Mouse (Mus musculus) forebrain, postnatal 0 days (tissue): ENCODE measurements around the gene Gpatch2. TPM values are rescaled to one million over a fixed set of nuclear protein-coding genes. Genes with fewer than 3 reads are reported as not detected.

Source experiments
- ATAC-seq: fragments of 200-750 bp; cut with Nextera tagmentation; 2 replicates; pipeline ENCODE4 v1.8.0; 2017; ENCODE audit warnings: mild to moderate bottlenecking, moderate library complexity
- DNase-seq: peaks from one replicate; pipeline ENCODE4 v3.0.0-alpha.2; 2015
- H3K27ac ChIP-seq: fragments of 300-500 bp; sonication (generic); 2 replicates; pipeline ENCODE4 v1.5.1; 2014; ENCODE audit warnings: low read depth, mild to moderate bottlenecking, antibody characterized with exemption, low read length, moderate library complexity, mixed read lengths
- H3K27me3 ChIP-seq: fragments of 300-500 bp; sonication (generic); 2 replicates; pipeline ENCODE4 v1.6.1; 2014; ENCODE audit warnings: mild to moderate bottlenecking, low read length, mixed read lengths; ENCODE audit not compliant: insufficient read depth
- H3K36me3 ChIP-seq: fragments of 300-500 bp; sonication (generic); 2 replicates; pipeline ENCODE4 v1.6.1; 2014; ENCODE audit warnings: mild to moderate bottlenecking, moderate library complexity; ENCODE audit not compliant: insufficient read depth
- H3K4me1 ChIP-seq: fragments of 300-500 bp; sonication (generic); 2 replicates; pipeline ENCODE4 v1.6.1; 2014; ENCODE audit warnings: antibody characterized with exemption; ENCODE audit not compliant: insufficient read depth
- H3K4me2 ChIP-seq: fragments of 300-500 bp; sonication (generic); 2 replicates; pipeline ENCODE4 v1.6.1; 2014; ENCODE audit warnings: low read depth, mild to moderate bottlenecking, moderate library complexity
- H3K4me3 ChIP-seq: fragments of 300-500 bp; sonication (generic); 2 replicates; pipeline ENCODE4 v1.5.1; 2014; ENCODE audit warnings: low read depth, low read length, mixed read lengths
- H3K9ac ChIP-seq: fragments of 300-500 bp; sonication (generic); 2 replicates; pipeline ENCODE4 v1.6.1; 2014; ENCODE audit warnings: mild to moderate bottlenecking
- H3K9me3 ChIP-seq: fragments of 300-500 bp; sonication (generic); 2 replicates; pipeline ENCODE4 v1.6.1; 2016; ENCODE audit warnings: low read length
- CTCF ChIP-seq: sonication (generic); IDR thresholded peaks from 2 replicates; pipeline ENCODE4 v1.5.1; 2016; ENCODE audit warnings: antibody characterized with exemption, control low read depth, low read depth
- WGBS: fragments of 180-500 bp; shearing (Covaris S2); extraction: QIAGEN DNeasy Blood & Tissue Kit; methylation state at CpG from one replicate; pipeline ENCODE4 v1.1.7; 2014; 5-methylcytosine and 5-hydroxymethylcytosine counted together
- polyA plus RNA-seq: library from polyadenylated mRNA; unstranded; fragments of >200 nt; fragmentation: Nextera tagmentation; extraction: Ambion mirVana; gene quantifications from 2 replicates; pipeline ENCODE4 v1.2.1, GENCODE M21; 2015
- total RNA-seq: library from RNA; depleted of rRNA; stranded (reverse); fragments of >200 nt; gene quantifications from 2 replicates; pipeline ENCODE4 v1.2.3, GENCODE M21; 2014

The Gpatch2 gene
- total and polyA plus RNA-seq, 2 experiments from 2014 or later, result 9.2 to 22.8 TPM

DNA sequence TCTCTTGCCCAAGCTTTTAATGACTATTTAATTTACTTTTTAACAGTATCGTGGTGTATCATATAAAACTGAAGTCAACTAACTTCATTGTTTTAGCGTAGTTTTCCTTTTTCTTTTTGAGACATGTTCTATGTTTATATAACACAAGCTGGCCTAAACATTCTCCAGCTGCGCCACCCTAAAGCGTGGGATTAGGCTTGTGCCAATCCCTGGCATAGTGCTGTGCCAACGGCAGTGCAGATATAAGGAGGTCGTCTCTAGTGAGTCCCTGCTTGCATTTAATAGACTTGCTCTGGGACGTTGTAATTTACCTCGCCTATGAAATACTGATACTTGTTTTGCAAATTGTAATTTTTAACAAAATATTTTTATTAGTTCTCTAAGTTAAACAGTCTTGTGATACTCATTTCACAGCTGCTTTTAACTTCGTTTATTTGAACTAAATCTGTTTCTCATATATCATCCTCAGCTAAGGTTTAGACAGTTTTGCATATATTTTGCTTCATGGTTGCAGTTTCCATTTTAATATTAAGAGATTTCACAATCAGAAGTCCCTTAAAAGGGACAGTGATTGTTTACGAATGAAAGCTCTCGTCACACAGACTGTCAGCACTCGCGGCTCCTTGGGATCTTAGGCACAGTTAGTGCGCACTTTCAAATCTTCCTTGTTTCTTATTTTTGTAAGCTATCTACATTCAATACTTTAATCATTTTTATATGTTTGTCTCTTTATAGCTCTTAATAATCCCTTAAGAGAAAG, 17.1 kb downstream of the Gpatch2 start:
- Histone ChIP-seq H3K27me3 (no peaks in the 10 kb centered on the region), H3K9me3 (no peaks in the 10 kb centered on the region), H3K27ac (no peak overlapping the region), H3K4me3 (no peak overlapping the region), H3K4me2 (no peak overlapping the region), H3K36me3 (peaks cover 6% of the 10 kb centered on the region; the same call in 1 of the 2 replicates), H3K4me1 (no peaks in the 10 kb centered on the region), H3K9ac (no peak overlapping the region)
- ATAC-seq, result no peak
- no peak for TF ChIP-seq CTCF
- 81% methylated on average over 14 of the region's 14 CpGs for WGBS
- DNase-seq, result no peak

DNA sequence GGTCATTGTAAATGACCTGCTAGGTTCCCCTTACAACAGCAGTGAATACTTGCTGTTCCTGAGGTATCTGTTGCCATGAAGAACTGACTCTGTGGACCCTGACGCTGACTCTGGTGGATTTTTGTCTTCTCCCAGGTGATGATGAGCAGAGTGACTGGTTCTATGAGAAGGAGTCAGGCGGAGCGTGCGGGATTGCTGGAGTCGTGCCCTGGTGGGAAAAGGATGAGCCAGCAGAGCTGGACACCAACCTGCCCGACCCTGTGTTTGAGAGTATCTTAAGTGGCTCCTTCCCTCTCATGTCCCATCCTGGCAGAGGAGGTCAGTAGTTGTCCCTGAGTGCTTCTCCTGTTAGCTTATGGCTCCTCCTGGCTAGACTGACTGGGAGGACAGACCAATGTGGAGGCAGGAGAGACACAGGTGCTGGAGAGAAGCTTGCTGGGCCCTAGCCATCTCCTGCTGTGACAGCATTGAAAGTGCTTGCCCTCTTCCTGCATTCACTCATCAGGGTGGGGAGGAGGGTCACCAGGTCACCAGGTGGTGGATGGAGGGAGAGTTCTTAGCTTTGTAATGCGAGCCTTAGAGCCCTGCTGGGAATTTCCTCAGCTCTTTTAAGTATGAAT, 17.8 kb downstream of the Gpatch2 start:
- Histone ChIP-seq H3K9ac (no peak overlapping the region), H3K4me3 (no peak overlapping the region), H3K27ac (no peak overlapping the region), H3K4me2 (no peak overlapping the region), H3K9me3 (no peaks in the 10 kb centered on the region), H3K4me1 (no peaks in the 10 kb centered on the region), H3K27me3 (no peaks in the 10 kb centered on the region), H3K36me3 (peaks cover 6% of the 10 kb centered on the region; the same call in 1 of the 2 replicates)
- WGBS, result 78% methylated on average over 7 of the region's 7 CpGs
- ATAC-seq, result no peak
- no peak for DNase-seq
- no peak for TF ChIP-seq CTCF

DNA sequence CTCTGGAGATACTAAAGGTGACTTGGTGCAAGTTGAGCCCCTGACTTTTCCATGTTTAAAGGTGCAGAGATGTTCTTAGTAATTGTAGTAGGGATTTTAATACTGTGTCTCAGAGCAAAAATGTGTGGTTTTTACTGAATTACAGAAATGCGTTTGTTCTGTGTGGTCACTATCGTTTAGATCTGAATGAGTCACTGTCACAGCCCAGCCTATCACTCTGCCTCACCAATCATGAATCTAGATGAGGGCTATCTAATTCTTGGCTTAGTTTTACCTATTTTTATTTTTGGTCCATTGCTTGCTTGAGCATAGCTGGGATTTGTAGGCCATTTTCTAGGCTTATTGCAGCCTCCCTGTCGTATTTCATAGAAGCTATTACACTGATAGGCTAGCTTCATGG, 19.9 kb downstream of the Gpatch2 start:
- no peak for TF ChIP-seq CTCF
- H3K27me3 ChIP-seq, result no peaks in the 10 kb centered on the region
- H3K36me3 ChIP-seq, result peaks cover 6% of the 10 kb centered on the region; the same call in 1 of the 2 replicates
- H3K4me3 ChIP-seq, result no peak overlapping the region
- WGBS, result 95% methylated on average over 3 of the region's 3 CpGs
- ATAC-seq, result no peak
- no peak overlapping the region for H3K4me2 ChIP-seq
- H3K27ac ChIP-seq, result no peak overlapping the region
- no peaks in the 10 kb centered on the region for H3K9me3 ChIP-seq
- DNase-seq, result no peak
- H3K9ac ChIP-seq, result no peak overlapping the region
- H3K4me1 ChIP-seq, result no peaks in the 10 kb centered on the region

DNA sequence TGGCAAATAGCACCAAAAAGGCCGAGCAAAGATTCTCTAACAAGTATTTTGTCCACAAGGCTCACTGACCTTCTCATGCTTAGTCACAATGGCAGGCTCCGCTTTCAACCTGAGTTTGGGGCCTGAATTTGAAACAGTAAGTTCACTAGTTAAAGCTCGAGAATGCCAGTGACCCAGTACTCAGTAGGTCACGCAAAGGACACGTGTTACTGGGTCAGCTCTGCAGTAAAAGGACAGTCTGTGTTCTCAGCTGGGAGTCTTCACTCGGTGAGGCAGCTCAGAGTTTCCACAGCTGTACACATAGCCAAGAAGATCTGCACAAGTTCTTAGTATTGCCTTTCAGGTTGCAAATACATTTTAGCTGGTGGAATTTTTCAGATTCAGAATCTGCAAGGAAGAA, 21.0 kb downstream of the Gpatch2 start:
- no peak for DNase-seq
- Histone ChIP-seq H3K27me3 (no peaks in the 10 kb centered on the region), H3K9ac (no peak overlapping the region), H3K4me1 (no peaks in the 10 kb centered on the region), H3K4me2 (no peak overlapping the region), H3K4me3 (no peak overlapping the region), H3K36me3 (peaks cover 6% of the 10 kb centered on the region; the same call in 1 of the 2 replicates), H3K9me3 (no peaks in the 10 kb centered on the region), H3K27ac (no peak overlapping the region)
- no peak for TF ChIP-seq CTCF
- no peak for ATAC-seq
- 90% methylated on average over 6 of the region's 6 CpGs for WGBS

DNA sequence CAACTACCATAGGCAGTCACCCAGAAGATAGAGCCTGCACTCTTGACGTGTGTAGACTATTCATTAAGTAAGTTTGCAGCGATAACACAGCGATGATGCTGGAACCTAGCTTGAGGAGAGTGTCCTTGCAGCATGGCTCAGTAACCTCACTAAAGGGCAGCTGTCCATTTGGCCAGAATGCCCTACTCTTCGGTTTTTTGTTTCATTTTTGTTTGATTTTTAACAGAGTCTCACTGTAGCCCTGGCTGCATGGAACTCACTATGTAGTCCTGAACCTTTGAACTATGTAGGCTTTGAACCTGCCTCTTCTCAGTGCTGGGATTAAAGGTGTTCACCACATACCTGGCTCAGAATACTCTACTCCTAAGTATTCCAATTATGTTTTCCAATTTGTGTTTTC, 22.8 kb downstream of the Gpatch2 start:
- Histone ChIP-seq H3K4me2 (no peak overlapping the region), H3K27ac (no peak overlapping the region), H3K9me3 (no peaks in the 10 kb centered on the region), H3K4me1 (no peaks in the 10 kb centered on the region), H3K27me3 (no peaks in the 10 kb centered on the region), H3K4me3 (no peak overlapping the region), H3K36me3 (0 out of 2 replicates have a peak, but pooled peaks cover 5% of the 10 kb centered on the region), H3K9ac (no peak overlapping the region)
- ATAC-seq (no peak), DNase-seq (no peak)
- WGBS, result 90% methylated on average over 4 of the region's 4 CpGs
- no peak for TF ChIP-seq CTCF

DNA sequence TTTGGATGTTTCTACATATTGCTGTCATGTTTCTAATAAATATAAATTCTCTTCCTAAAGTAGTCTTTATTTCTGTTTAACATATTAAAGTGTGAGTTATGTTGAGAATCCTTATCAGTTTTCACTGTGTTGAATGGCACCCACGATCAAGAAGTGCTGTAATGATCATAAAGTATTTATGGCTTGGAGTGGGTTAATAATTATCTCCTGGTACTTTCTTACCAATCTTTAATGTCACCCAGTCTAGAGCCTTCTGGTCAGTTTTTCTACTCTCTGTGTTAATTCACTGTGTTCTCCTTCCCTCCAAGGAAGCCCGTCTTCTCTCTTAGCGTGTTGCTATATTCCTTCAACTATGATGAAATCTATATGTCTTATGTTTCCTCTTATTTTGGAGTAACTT, 25.0 kb downstream of the Gpatch2 start:
- TF ChIP-seq CTCF, result no peak
- H3K4me3 ChIP-seq, result no peak overlapping the region
- H3K36me3 ChIP-seq, result no peaks in the 10 kb centered on the region
- WGBS, result 97% methylated on average over 3 of the region's 3 CpGs
- no peak for DNase-seq
- H3K27ac ChIP-seq, result no peak overlapping the region
- no peak overlapping the region for H3K4me2 ChIP-seq
- ATAC-seq, result no peak
- no peaks in the 10 kb centered on the region for H3K27me3 ChIP-seq
- H3K9ac ChIP-seq, result no peak overlapping the region
- no peaks in the 10 kb centered on the region for H3K4me1 ChIP-seq
- H3K9me3 ChIP-seq, result no peaks in the 10 kb centered on the region

DNA sequence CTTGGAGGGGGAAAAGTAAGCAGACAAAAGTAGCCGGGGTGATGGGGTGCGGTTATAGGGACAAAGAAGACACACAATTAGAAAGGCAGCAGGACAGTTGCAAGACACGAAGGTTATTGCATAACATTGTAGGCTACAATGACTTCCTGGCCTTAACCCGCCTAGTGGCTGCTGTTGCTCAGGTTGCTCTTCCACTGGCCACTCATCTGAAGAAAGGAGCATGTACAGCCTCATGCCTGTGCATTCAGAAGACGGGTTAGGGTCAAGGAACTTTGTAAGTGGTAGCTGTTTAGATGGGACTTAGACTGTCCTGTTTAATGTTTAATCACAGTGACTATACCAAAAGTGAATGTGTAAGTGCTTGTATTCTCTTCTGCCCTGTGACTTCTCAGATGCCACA, 26.0 kb downstream of the Gpatch2 start:
- Histone ChIP-seq H3K4me3 (no peak overlapping the region), H3K4me1 (no peaks in the 10 kb centered on the region), H3K27ac (no peak overlapping the region), H3K9ac (no peak overlapping the region), H3K4me2 (no peak overlapping the region), H3K27me3 (no peaks in the 10 kb centered on the region), H3K9me3 (no peaks in the 10 kb centered on the region), H3K36me3 (no peaks in the 10 kb centered on the region)
- TF ChIP-seq CTCF, result no peak
- WGBS, result 90% methylated on average over 5 of the region's 5 CpGs
- ATAC-seq, result no peak
- DNase-seq, result no peak
